Mouse (Mus musculus) cerebellum, adult 2 months (tissue): Measurements from ENCODE around the gene Map4k2. TPM values are rescaled to one million over a fixed set of nuclear protein-coding genes. Genes with fewer than 3 reads are reported as not detected.

Experiments used
- DNase-seq, 2 experiments: peaks; one replicate each; pipeline ENCODE4 v3.0.0; 2021
- H3K27ac ChIP-seq: fragments of 200-500 bp; 2 replicates; pipeline ENCODE4 v1.5.1; 2012; ENCODE audit warnings: low read length, control low read depth, inconsistent platforms; ENCODE audit not compliant: insufficient read depth
- H3K27me3 ChIP-seq: fragments of 200-500 bp; 2 replicates; pipeline ENCODE4 v1.6.1; 2012; ENCODE audit warnings: inconsistent platforms, mild to moderate bottlenecking, low read length, moderate library complexity; ENCODE audit not compliant: control insufficient read depth, insufficient read depth
- H3K4me1 ChIP-seq: fragments of 200-500 bp; 2 replicates; pipeline ENCODE4 v1.6.1; 2011; ENCODE audit warnings: low read length; ENCODE audit not compliant: control insufficient read depth, insufficient read depth
- H3K4me3 ChIP-seq: fragments of 200-500 bp; replicated peaks from 2 replicates; pipeline ENCODE3; 2011; ENCODE audit warnings: mild to moderate bottlenecking, low read depth, low read length, control low read depth; ENCODE audit not compliant: insufficient read depth
- CTCF ChIP-seq: fragments of 200-500 bp; IDR thresholded peaks from 2 replicates; pipeline ENCODE4 v1.5.1; 2011; ENCODE audit warnings: low read depth, mild to moderate bottlenecking, control low read depth, low read length, moderate library complexity, borderline replicate concordance; ENCODE audit not compliant: insufficient read depth
- POLR2A ChIP-seq: fragments of 200-500 bp; IDR thresholded peaks from 2 replicates; pipeline ENCODE4 v1.6.1; 2011; ENCODE audit warnings: low read length, control low read depth, borderline replicate concordance; ENCODE audit not compliant: insufficient read depth
- WGBS: fragments of 180-500 bp; shearing (Covaris S2); methylation state at CpG from one replicate; pipeline ENCODE4 v1.1.7; 2018; 5-methylcytosine and 5-hydroxymethylcytosine counted together
- polyA plus RNA-seq: library from polyadenylated mRNA; depleted of rRNA; stranded (reverse); fragments of >200 nt; gene quantifications from 2 replicates; pipeline ENCODE4 v1.2.3, GENCODE M21; 2012

The Map4k2 gene
- polyA plus RNA-seq, 1 experiment = 317 TPM

GRCm38 (mm10) chr19:6385419-6385818 is 44.5 kb downstream of the Map4k2 start:
- Histone ChIP-seq H3K27me3 (no peaks in the 10 kb centered on the region), H3K4me3 (no peak overlapping the region), H3K27ac (no peak overlapping the region), H3K4me1 (peaks cover 62% of the 10 kb centered on the region)
- peak in 1 of 2 experiments; percentile 20 for DNase-seq
- no peak for TF ChIP-seq CTCF
- TF ChIP-seq POLR2A = no peak
- 90% methylated on average over 5 of the region's 5 CpGs for WGBS

- Histone ChIP-seq H3K4me1 (peaks cover 62% of the 10 kb centered on the region), H3K4me3 (no peak overlapping the region), H3K27ac (no peak overlapping the region), H3K27me3 (no peaks in the 10 kb centered on the region)
- DNase-seq = no peak
- TF ChIP-seq CTCF (no peak), POLR2A (no peak)
- WGBS = 91% methylated on average over 7 of the region's 7 CpGs
Observed at GRCm38 (mm10) chr19:6385821-6386220, 44.9 kb downstream of the Map4k2 start.

DNA sequence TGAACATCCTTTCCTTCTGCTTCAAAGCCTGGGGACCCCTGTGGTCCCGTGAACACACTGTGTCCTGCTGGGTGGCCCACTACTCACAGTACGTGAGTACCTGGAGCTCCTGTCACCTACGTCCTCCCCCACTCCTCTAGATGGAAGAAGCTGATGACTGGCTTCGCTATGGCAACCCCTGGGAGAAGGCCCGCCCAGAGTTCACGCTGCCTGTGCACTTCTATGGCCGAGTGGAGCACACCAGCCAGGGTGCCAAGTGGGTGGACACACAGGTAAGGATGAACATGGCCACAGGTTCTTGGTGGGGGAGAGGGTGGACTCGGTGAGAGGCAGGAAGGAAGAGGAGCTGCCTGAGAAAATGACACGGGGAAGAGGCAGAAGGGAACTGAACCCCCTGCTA is 45.3 kb downstream of the Map4k2 start:
- no peak for DNase-seq
- Histone ChIP-seq H3K27ac (no peak overlapping the region), H3K4me1 (peaks cover 61% of the 10 kb centered on the region), H3K4me3 (no peak overlapping the region), H3K27me3 (no peaks in the 10 kb centered on the region)
- WGBS = 88% methylated on average over 9 of the region's 9 CpGs
- no peak for TF ChIP-seq CTCF
- no peak for TF ChIP-seq POLR2A

DNA sequence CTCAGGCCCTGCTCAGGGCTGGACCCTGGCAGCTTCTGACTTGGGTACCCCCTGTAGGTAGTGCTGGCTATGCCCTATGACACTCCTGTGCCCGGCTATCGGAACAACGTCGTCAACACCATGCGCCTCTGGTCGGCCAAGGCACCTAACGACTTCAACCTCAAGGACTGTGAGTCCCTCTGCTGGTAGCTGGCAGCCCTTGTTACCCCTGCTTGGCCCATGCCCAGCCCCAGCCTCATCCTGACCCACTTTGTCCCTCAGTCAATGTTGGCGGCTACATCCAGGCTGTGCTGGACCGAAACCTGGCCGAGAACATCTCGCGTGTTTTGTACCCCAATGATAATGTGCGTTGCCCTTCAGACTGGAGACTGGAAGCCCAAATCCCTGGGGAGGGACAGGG is 47.1 kb downstream of the Map4k2 start:
- peaks cover 50% of the 10 kb centered on the region for H3K4me1 ChIP-seq
- no peak overlapping the region for H3K4me3 ChIP-seq
- TF ChIP-seq POLR2A (no peak), CTCF (peak; percentile 56)
- peak; percentile 68 to 76 for DNase-seq
- H3K27me3 ChIP-seq = no peaks in the 10 kb centered on the region
- no peak overlapping the region for H3K27ac ChIP-seq
- WGBS = 19% methylated on average over 13 of the region's 13 CpGs

- no peak overlapping the region for H3K4me3 ChIP-seq
- peaks cover 35% of the 10 kb centered on the region for H3K4me1 ChIP-seq
- WGBS = 40% methylated on average over 16 of the region's 16 CpGs
- no peak overlapping the region for H3K27ac ChIP-seq
- peak in 1 of 2 experiments; percentile 21 for DNase-seq
- TF ChIP-seq POLR2A = no peak
- TF ChIP-seq CTCF = no peak
- no peaks in the 10 kb centered on the region for H3K27me3 ChIP-seq
Observed at GRCm38 (mm10) chr19:6389803-6390202, 48.9 kb downstream of the Map4k2 start.

- H3K4me3 ChIP-seq = no peak overlapping the region
- WGBS = 83% methylated on average over 6 of the region's 6 CpGs
- no peak for TF ChIP-seq POLR2A
- TF ChIP-seq CTCF = no peak
- H3K27me3 ChIP-seq = no peaks in the 10 kb centered on the region
- peaks cover 31% of the 10 kb centered on the region for H3K4me1 ChIP-seq
- DNase-seq = no peak
- H3K27ac ChIP-seq = no peak overlapping the region
Observed at GRCm38 (mm10) chr19:6390251-6390650, 49.3 kb downstream of the Map4k2 start.

DNA sequence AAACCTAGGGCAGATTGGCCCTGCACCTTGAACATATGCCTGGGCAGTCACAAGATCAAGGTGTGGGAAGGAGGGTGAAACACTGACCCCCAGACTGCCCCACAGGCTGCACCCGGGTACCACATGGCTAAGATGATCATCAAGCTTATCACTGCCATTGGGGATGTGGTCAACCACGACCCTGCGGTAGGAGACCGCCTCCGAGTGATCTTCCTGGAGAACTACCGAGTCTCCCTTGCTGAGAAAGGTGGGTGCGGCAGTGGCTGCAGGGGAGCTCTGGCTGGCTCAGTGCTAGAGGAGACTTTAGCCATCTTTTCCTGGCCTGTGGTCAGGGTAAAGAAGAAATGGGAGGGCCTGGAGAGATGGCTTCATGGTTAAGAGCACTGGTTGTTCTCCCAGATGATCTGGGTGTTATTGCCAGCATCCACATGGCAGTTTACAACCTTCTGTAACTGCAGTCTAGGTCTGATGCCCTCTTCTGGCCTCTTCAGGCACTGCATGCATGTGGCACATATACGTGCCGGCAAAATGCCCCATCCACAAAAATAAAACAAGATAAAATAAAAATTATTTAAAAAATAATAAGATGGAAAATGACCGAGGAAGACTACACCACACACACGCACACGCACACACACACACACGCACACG is 51.9 kb downstream of the Map4k2 start:
- Histone ChIP-seq H3K27ac (no peak overlapping the region), H3K4me1 (peaks cover 9% of the 10 kb centered on the region), H3K27me3 (no peaks in the 10 kb centered on the region), H3K4me3 (no peak overlapping the region)
- TF ChIP-seq CTCF (no peak), POLR2A (no peak)
- no peak for DNase-seq
- 94% methylated on average over 14 of the region's 14 CpGs for WGBS

GRCm38 (mm10) chr19:6393637-6394036 is 52.7 kb downstream of the Map4k2 start:
- no peak overlapping the region for H3K4me3 ChIP-seq
- TF ChIP-seq POLR2A = no peak
- no peak for TF ChIP-seq CTCF
- DNase-seq = peak in 1 of 2 experiments; percentile 16
- 74% methylated on average over 16 of the region's 16 CpGs for WGBS
- H3K4me1 ChIP-seq = peaks cover 2% of the 10 kb centered on the region
- H3K27me3 ChIP-seq = no peaks in the 10 kb centered on the region
- H3K27ac ChIP-seq = no peak overlapping the region
